Mouse (Mus musculus) heart, embryonic 13.5 days (tissue): ENCODE measurements around the gene Srsf1. TPM values are rescaled to one million over a fixed set of nuclear protein-coding genes. Genes with fewer than 3 reads are reported as not detected.
A peak's percentile ranks its signal among the peaks of the same experiment; 100 is the strongest.

Experiments
- ATAC-seq: fragments of 200-750 bp; cut with Nextera tagmentation; 2 replicates; pipeline ENCODE4 v1.8.0; 2017; ENCODE audit warnings: moderate TSS enrichment; ENCODE audit not compliant: insufficient number of reproducible peaks, low FRiP score, low TSS enrichment; ENCODE audit errors: extremely low read depth
- H3K27ac ChIP-seq: fragments of 300-500 bp; sonication (generic); replicated peaks from 2 replicates; pipeline ENCODE4 v1.5.1; 2015; ENCODE audit warnings: moderate library complexity, mild to moderate bottlenecking, inconsistent platforms
- H3K27me3 ChIP-seq: fragments of 300-500 bp; sonication (generic); replicated peaks from 2 replicates; pipeline ENCODE4 v1.6.1; 2015; ENCODE audit warnings: mild to moderate bottlenecking, inconsistent platforms
- H3K36me3 ChIP-seq: fragments of 300-500 bp; sonication (generic); 2 replicates; pipeline ENCODE4 v1.6.1; 2015; ENCODE audit warnings: mild to moderate bottlenecking, inconsistent platforms
- H3K4me1 ChIP-seq: fragments of 300-500 bp; sonication (generic); 2 replicates; pipeline ENCODE4 v1.6.1; 2015; ENCODE audit warnings: inconsistent platforms
- H3K4me2 ChIP-seq: fragments of 300-500 bp; sonication (generic); 2 replicates; pipeline ENCODE4 v1.6.1; 2015; ENCODE audit warnings: inconsistent platforms, mild to moderate bottlenecking, moderate library complexity
- H3K4me3 ChIP-seq: fragments of 300-500 bp; sonication (generic); 2 replicates; pipeline ENCODE4 v1.5.1; 2015; ENCODE audit warnings: moderate library complexity, mild to moderate bottlenecking, inconsistent platforms
- H3K9ac ChIP-seq: fragments of 300-500 bp; sonication (generic); 2 replicates; pipeline ENCODE4 v1.6.1; 2015; ENCODE audit warnings: inconsistent platforms, mild to moderate bottlenecking, moderate library complexity
- H3K9me3 ChIP-seq: fragments of 300-500 bp; sonication (generic); 2 replicates; pipeline ENCODE4 v1.6.1; 2016; ENCODE audit warnings: inconsistent platforms
- WGBS: fragments of 180-500 bp; shearing (Covaris S2); methylation state at CpG from one replicate; pipeline ENCODE4 v1.1.7; 2015; ENCODE audit warnings: mixed read lengths; 5-methylcytosine and 5-hydroxymethylcytosine counted together
- polyA plus RNA-seq: library from polyadenylated mRNA; unstranded; fragments of >200 nt; fragmentation: Nextera tagmentation; extraction: Ambion mirVana; gene quantifications from 2 replicates; pipeline ENCODE4 v1.2.1, GENCODE M21; 2015

Srsf1 gene
- polyA plus RNA-seq, 1 experiment from 2014 or later = 170 TPM

DNA sequence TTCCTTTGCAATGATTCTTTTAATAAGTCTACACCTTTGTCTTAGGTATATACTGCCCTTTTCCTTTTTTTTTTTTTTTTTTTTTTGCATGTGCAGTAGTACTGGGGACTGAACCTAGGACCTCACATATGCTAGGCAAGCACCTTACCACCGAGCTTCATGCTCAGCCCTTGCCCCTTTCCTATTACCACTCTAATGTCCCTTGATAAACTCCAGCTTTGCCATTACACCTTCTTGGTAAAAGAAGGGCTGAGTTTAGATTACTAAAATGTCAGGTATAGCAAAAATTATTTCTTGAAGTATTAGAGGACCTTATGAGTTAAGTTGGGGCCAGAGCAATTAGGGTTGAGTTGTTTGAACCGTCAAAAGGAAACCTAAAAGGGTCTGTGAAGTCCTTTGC is 8.6 kb downstream of the Srsf1 start:
- WGBS = 79% methylated on average over 2 of the region's 2 CpGs

DNA sequence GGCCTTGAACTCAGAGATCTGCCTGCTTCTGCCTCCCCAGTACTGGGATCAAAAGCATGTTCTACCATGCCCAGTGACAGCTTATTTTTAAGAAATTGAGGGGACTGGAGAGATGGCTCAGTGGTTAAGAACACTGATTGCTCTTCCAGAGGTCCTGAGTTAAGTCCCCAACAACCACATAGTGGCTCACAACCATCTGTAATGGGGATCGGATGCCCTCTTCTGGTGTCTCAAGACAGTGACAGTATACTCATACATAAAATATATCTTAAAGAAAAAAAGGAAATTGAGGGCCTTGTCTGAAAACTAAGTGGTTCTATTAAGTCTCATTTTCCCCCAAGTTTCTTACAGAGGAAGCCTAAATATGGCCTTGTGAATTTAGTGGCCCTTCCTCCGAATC is 10.6 kb downstream of the Srsf1 start:
- H3K27me3 ChIP-seq = no peaks in the 10 kb centered on the region
- ATAC-seq = no peak

More for the DNA sequence above, 8.6 kb downstream of the Srsf1 start:
- Histone ChIP-seq H3K9me3 (no peaks in the 10 kb centered on the region), H3K9ac (no peak overlapping the region), H3K4me3 (no peak overlapping the region), H3K27me3 (no peaks in the 10 kb centered on the region), H3K4me2 (no peak overlapping the region), H3K36me3 (peaks cover 38% of the 10 kb centered on the region), H3K4me1 (peaks cover 15% of the 10 kb centered on the region), H3K27ac (no peak overlapping the region)
- no peak for ATAC-seq

DNA sequence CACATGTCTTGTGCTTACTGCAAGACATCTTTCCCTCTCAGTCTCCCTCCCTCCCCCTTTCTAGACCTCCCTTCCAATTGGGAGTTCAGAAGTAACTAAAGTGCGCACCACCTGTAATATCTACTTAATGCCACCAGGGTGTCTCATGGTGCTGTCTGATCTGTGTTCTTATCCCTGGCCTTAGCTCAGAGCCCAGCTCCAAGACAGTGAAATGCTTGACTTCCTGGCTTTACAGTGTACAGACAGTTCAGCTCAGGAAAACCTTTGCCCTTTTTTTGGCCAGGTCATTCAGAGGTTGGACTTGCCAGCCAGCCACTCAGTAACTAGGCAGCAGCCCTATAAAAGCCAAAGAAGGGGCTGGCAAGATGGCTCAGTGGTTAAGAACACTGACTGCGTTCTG is 12.0 kb downstream of the Srsf1 start:
- Histone ChIP-seq H3K36me3 (peaks cover 15% of the 10 kb centered on the region), H3K27ac (no peak overlapping the region), H3K27me3 (no peaks in the 10 kb centered on the region), H3K4me2 (no peak overlapping the region), H3K4me3 (no peak overlapping the region), H3K4me1 (no peaks in the 10 kb centered on the region; the same call in 1 of the 2 replicates), H3K9me3 (no peaks in the 10 kb centered on the region), H3K9ac (no peak overlapping the region)
- 52% methylated on average over 2 of the region's 2 CpGs for WGBS
- no peak for ATAC-seq

More for the DNA sequence above, 10.6 kb downstream of the Srsf1 start:
- Histone ChIP-seq H3K4me2 (no peak overlapping the region), H3K36me3 (peaks cover 23% of the 10 kb centered on the region), H3K4me3 (no peak overlapping the region), H3K4me1 (peaks cover 1% of the 10 kb centered on the region; the same call in 1 of the 2 replicates), H3K9ac (no peak overlapping the region), H3K27ac (no peak overlapping the region), H3K9me3 (no peaks in the 10 kb centered on the region)
- WGBS = 67% methylated on average over 2 of the region's 2 CpGs

DNA sequence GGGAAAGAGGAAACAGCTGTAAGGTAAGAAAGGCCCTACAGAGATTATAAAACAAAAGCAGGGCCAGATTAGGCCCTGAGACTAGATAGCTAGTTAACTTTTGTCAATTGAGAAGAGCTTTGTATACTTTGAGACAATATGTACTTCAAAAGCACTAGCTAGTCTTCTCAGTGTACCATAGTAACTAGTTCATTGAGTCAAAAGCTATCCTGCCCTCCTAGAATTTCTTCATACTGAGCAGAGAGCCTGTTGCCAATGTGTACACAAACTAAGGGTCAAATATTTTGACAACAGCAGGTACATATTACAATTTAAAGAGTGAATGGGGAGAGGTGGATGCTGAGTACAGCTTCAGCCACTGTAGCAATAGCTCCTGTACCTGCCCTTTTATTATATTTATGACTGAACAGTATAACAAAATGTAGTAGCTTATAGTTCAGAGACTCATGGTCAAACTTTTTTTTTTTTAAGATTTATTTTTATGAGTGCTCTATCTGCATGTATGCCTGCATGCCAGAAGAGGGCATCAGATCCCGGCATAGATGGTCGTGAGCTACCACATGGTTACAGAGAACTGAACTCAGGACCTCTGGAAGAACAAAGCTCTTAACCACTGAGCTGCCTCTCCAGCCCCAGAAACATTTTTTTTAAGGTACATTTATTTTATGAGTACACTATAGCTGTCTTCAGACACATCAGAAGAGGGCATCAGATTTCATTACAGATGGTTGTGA is 14.9 kb downstream of the Srsf1 start:
- no peak overlapping the region for H3K27ac ChIP-seq

DNA sequence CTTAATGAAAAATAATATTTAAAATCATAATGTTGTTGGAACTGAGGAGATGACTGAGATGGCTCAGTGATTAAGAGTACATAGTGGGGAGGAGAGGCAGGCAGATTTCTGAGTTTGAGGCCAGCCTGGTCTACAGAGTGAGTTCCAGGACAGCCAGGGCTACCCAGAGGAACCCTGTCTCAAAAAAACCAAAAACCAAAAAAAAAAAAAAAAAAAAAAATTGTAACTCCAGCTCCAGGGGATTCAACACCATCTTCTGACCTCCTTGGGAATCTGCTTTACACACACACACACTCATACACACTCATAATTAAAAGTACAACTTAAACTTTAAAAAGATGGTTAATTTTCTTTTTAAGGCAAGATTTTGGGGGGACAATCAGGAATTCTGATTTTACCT is 18.6 kb downstream of the Srsf1 start:
- Histone ChIP-seq H3K27me3 (no peaks in the 10 kb centered on the region), H3K27ac (no peak overlapping the region), H3K36me3 (no peaks in the 10 kb centered on the region), H3K9ac (no peak overlapping the region), H3K9me3 (no peaks in the 10 kb centered on the region), H3K4me2 (no peak overlapping the region), H3K4me1 (peaks cover 19% of the 10 kb centered on the region), H3K4me3 (no peak overlapping the region)
- no peak for ATAC-seq

More for the DNA sequence above, 14.9 kb downstream of the Srsf1 start:
- peaks cover 2% of the 10 kb centered on the region for H3K4me1 ChIP-seq
- ATAC-seq = no peak
- no peak overlapping the region for H3K4me2 ChIP-seq
- H3K4me3 ChIP-seq = no peak overlapping the region
- 76% methylated on average over 2 of the region's 2 CpGs for WGBS
- H3K9ac ChIP-seq = no peak overlapping the region
- H3K27me3 ChIP-seq = no peaks in the 10 kb centered on the region
- H3K36me3 ChIP-seq = no peaks in the 10 kb centered on the region
- no peaks in the 10 kb centered on the region for H3K9me3 ChIP-seq

DNA sequence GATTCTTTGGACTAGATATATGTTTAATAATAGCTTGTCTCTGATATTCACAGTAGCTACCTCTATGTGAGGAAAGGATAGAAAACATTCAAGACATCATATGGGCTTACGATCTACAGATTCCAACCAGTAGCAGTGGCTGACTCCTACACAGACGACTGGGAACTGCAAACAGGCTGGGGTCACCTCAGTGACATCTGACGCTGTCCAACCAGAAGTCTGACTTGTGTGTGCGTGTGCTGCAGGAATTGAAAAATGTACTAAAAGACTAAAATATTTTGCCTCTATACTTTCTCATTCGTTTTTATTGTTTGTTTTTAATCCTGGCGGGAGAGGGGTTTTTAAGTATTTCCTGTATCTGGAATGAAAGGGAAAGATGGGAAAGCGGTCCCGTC is 20.0 kb downstream of the Srsf1 start:
- WGBS = 3% methylated on average over 8 of the region's 8 CpGs
- Histone ChIP-seq H3K36me3 (no peaks in the 10 kb centered on the region), H3K4me1 (peaks cover 33% of the 10 kb centered on the region), H3K27ac (peak overlapping the region; percentile 98), H3K9me3 (no peaks in the 10 kb centered on the region), H3K27me3 (no peaks in the 10 kb centered on the region), H3K9ac (peak overlapping the region; percentile 99), H3K4me2 (peak overlapping the region; percentile 95), H3K4me3 (peak overlapping the region; percentile 96)
- no peak for ATAC-seq

DNA sequence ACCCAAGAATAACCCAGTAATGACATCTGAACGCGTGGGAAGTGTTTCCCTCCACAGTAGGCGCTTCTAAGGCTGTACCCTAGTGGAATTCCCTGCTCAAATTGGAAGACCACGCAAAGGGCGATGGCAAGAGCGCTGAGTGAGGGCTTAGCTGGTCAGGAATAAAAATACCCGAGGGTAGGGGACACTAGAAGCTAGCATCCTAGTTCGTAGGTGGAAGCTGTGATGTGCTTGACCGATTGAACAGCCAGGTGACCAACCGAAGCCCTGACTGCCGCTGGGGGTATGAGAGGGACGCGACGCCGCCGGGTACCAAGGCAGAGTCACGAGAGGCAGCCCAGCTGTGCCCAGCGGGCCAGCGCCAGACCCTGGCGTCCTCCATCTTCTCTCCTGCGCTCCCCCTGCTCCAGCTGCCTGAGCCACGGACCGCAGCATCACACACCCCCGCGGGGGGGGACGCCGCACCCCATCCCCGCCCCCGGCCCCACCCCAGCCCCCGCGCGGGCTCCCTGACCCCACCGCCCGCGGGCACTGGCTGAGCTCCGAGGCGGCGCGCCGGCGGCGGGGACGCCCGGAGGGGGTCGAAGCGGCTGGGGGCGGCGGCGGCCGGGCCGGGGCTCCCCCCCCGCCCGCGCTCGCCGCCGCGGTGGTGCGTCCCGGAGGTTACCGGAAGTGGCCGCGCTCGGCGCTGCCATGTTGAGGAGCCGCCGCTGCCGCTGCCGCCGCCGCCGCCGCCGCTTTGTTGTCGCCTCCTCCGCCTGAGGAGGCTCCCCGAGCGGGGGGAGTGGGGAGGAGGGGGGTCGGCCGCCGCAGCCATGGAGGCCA is 20.6 kb downstream of the Srsf1 start, which contains the start of gene Vezf1:
TSS of gene Vezf1 (plus strand) at position 694 of the 825 bp plus-strand sequence.
- under 1% methylated on average over 41 of the region's 81 CpGs for WGBS
- Histone ChIP-seq H3K4me1 (peaks cover 39% of the 10 kb centered on the region), H3K36me3 (no peaks in the 10 kb centered on the region), H3K27me3 (no peaks in the 10 kb centered on the region), H3K4me3 (peak within 1 kb of the TSS; percentile 96), H3K4me2 (peak within 1 kb of the TSS; percentile 95), H3K9me3 (no peaks in the 10 kb centered on the region), H3K27ac (peak within 1 kb of the TSS; percentile 98), H3K9ac (peak within 1 kb of the TSS; percentile 99)
- ATAC-seq = peak; percentile 72

DNA sequence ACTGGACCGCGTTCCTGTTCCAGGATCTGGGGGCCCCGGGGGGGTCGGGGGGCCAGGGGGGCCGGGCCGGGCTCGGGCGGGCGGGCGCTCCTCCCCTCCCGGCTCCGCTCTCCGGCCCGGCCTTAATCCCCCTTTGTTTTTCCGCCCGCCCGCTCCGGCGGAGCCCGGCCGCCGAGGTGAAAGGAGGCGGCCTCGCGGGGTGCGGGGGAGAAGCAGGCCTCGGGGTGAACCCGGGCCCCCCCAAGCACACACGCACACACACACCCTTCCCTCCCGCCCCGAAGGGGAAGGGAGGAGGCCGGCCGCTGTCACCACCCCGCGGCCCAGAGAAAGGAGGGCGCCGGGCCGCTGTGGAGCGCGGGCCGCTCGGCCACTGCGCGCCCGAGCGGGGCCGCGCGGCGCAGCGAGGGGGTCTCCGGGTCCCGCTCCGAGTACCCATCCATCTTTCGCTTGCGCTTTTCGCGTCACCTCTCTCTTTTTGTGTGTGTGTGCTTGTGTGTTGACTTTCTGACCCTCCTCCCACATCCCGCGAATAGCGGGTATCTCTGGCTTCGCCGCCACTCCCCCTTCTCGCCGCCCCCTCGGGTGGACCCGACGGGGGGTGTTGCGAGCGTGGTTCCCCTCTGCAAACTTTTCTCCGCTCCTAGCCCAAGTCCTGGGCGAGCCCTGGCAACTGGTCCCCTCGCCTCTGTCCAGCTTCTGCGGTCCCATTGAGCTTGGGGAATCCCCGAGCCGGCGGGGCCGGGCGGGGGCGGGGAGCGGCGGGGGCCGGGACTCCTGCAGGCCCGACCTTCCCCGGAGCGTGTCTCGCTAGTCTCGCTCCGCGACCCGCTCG is 21.5 kb downstream of the Srsf1 start:
- H3K4me3 ChIP-seq = peak overlapping the region; percentile 96
- H3K27me3 ChIP-seq = no peaks in the 10 kb centered on the region
- peak; percentile 77 for ATAC-seq
- no peaks in the 10 kb centered on the region for H3K9me3 ChIP-seq
- H3K9ac ChIP-seq = peak overlapping the region; percentile 99
- 1% methylated on average over 69 of the region's 92 CpGs for WGBS
- H3K4me1 ChIP-seq = peaks cover 47% of the 10 kb centered on the region
- peaks cover 7% of the 10 kb centered on the region for H3K36me3 ChIP-seq
- peak overlapping the region; percentile 98 for H3K27ac ChIP-seq
- peak overlapping the region; percentile 95 for H3K4me2 ChIP-seq

DNA sequence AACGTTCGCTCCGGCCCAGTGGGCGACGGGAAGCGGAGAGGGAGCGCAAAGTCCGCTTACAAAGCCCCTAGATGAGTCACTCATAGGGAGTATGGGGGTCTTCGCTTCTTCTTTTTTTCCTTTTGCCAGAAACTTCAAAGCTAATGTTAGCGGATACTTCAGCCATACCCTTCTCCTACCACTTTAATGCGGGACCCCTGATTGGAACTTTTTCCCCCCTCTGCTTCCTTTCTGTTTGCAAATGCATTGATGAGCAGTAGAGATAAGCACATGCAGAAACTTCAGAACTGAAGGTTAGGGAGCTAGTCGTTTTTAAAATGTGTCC is 22.0 kb downstream of the Srsf1 start:
- H3K27me3 ChIP-seq = no peaks in the 10 kb centered on the region
- H3K9me3 ChIP-seq = no peaks in the 10 kb centered on the region
- H3K36me3 ChIP-seq = peaks cover 13% of the 10 kb centered on the region
- peak overlapping the region; percentile 99 for H3K9ac ChIP-seq
- peak overlapping the region; percentile 96 for H3K4me3 ChIP-seq
- ATAC-seq = no peak
- H3K4me2 ChIP-seq = peak overlapping the region; percentile 95
- peaks cover 47% of the 10 kb centered on the region for H3K4me1 ChIP-seq
- peak overlapping the region; percentile 98 for H3K27ac ChIP-seq
- under 1% methylated on average over 12 of the region's 12 CpGs for WGBS

DNA sequence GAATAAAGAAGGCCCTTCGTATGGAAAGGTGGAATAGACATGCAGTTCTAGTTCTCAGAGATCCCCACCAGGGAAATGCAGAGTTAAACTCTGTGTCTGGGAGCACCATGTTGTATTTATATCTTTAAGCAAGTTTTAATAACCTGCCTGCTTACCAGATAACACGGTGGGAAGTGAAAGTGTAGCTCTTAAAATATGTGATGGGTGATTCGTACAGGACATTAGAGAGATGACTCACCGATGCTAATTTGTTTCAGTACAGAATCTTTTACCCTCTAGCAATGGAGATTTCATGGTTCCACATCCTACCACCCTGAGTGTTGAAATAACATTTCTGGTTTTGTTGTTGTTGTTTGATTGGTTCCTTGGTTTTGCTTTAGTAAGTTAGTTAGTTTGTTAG is 23.2 kb downstream of the Srsf1 start:
- Histone ChIP-seq H3K4me1 (peaks cover 50% of the 10 kb centered on the region), H3K27me3 (no peaks in the 10 kb centered on the region), H3K9me3 (no peaks in the 10 kb centered on the region), H3K27ac (0 out of 2 replicates have a peak overlapping the region, but pooled peaks have one; percentile 9), H3K9ac (peak overlapping the region; percentile 99), H3K4me2 (peak overlapping the region; percentile 95), H3K4me3 (peak overlapping the region; percentile 96), H3K36me3 (peaks cover 24% of the 10 kb centered on the region)
- WGBS = 31% methylated on average over 4 of the region's 4 CpGs
- ATAC-seq = no peak

DNA sequence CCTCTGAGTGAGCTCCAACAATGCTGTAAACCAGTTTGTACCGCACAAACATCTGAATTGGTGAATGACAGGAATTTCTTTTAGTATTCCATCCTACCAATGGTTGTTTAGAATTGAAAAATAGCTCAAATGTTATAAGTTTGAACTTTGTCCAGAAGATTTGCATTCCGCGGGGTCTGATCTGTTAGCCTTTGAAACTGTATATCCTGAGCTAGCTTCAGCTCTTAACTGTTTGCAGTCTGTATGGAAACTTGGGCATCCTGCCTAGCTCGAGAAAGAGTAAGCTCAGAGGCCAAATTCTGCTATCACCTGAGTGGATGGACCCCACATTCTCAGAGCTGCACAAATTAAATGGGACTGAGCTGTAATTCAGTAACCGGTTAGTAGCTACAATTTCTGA is 23.9 kb downstream of the Srsf1 start:
- 0 out of 2 replicates have a peak overlapping the region, but pooled peaks have one; percentile 4 for H3K9ac ChIP-seq
- no peaks in the 10 kb centered on the region for H3K9me3 ChIP-seq
- H3K4me3 ChIP-seq = peak overlapping the region; percentile 96; the same call in 1 of the 2 replicates
- no peak for ATAC-seq
- no peaks in the 10 kb centered on the region for H3K27me3 ChIP-seq
- H3K4me1 ChIP-seq = peaks cover 56% of the 10 kb centered on the region
- H3K36me3 ChIP-seq = peaks cover 30% of the 10 kb centered on the region
- H3K4me2 ChIP-seq = peak overlapping the region; percentile 95
- H3K27ac ChIP-seq = no peak overlapping the region
- whole genome bisulfite sequencing = 57% methylated on average over 5 of the region's 5 CpGs
